Mouse (Mus musculus) heart, postnatal 0 days (tissue): ENCODE data around the gene Gfral. TPM values are rescaled to one million over a fixed set of nuclear protein-coding genes. Genes with fewer than 3 reads are reported as not detected.

Source experiments
- ATAC-seq: fragments of 200-750 bp; cut with Nextera tagmentation; 2 replicates; pipeline ENCODE4 v1.8.0; 2017; ENCODE audit warnings: low read depth, moderate number of reproducible peaks, moderate library complexity; ENCODE audit not compliant: insufficient read depth
- DNase-seq: peaks from one replicate; pipeline ENCODE4 v3.0.0-alpha.2; 2016; ENCODE audit warnings: low spot score
- H3K27ac ChIP-seq: fragments of 300-500 bp; sonication (generic); 2 replicates; pipeline ENCODE4 v1.5.1; 2014; ENCODE audit warnings: low read depth, mild to moderate bottlenecking
- H3K27me3 ChIP-seq: fragments of 300-500 bp; sonication (generic); 2 replicates; pipeline ENCODE4 v1.6.1; 2014; ENCODE audit warnings: low read length, mixed read lengths; ENCODE audit not compliant: control insufficient read depth, insufficient read depth
- H3K36me3 ChIP-seq: fragments of 300-500 bp; sonication (generic); replicated peaks from 2 replicates; pipeline ENCODE4 v1.6.1; 2014; ENCODE audit warnings: low read length, mixed read lengths; ENCODE audit not compliant: control insufficient read depth, insufficient read depth
- H3K4me1 ChIP-seq: fragments of 300-500 bp; sonication (generic); 2 replicates; pipeline ENCODE4 v1.6.1; 2014; ENCODE audit warnings: antibody characterized with exemption; ENCODE audit not compliant: control insufficient read depth, insufficient read depth
- H3K4me2 ChIP-seq: fragments of 300-500 bp; sonication (generic); 2 replicates; pipeline ENCODE4 v1.6.1; 2014; ENCODE audit warnings: low read depth, mild to moderate bottlenecking, low read length, moderate library complexity
- H3K4me3 ChIP-seq: fragments of 300-500 bp; sonication (generic); 2 replicates; pipeline ENCODE4 v1.5.1; 2014; ENCODE audit warnings: low read depth, low read length
- H3K9ac ChIP-seq: fragments of 300-500 bp; sonication (generic); replicated peaks from 2 replicates; pipeline ENCODE4 v1.6.1; 2014; ENCODE audit warnings: low read depth, low read length, mixed read lengths
- H3K9me3 ChIP-seq: fragments of 300-500 bp; sonication (generic); replicated peaks from 2 replicates; pipeline ENCODE4 v1.6.1; 2016; ENCODE audit warnings: low read length; ENCODE audit not compliant: control insufficient read depth
- CTCF ChIP-seq: IDR thresholded peaks from 2 replicates; pipeline ENCODE4 v1.5.1; 2016; ENCODE audit warnings: antibody characterized with exemption, control low read depth, low read depth
- EP300 ChIP-seq: IDR thresholded peaks from 2 replicates; pipeline ENCODE4 v1.6.1; 2016; ENCODE audit warnings: antibody characterized with exemption, low read depth
- WGBS: fragments of 180-500 bp; shearing (Covaris S2); extraction: QIAGEN DNeasy Blood & Tissue Kit; methylation state at CpG from one replicate; pipeline ENCODE4 v1.1.7; 2014; 5-methylcytosine and 5-hydroxymethylcytosine counted together
- polyA plus RNA-seq: library from polyadenylated mRNA; unstranded; fragments of >200 nt; fragmentation: Nextera tagmentation; extraction: Ambion mirVana; gene quantifications from 2 replicates; pipeline ENCODE4 v1.2.1, GENCODE M21; 2015
- total RNA-seq: library from RNA; depleted of rRNA; stranded (reverse); fragments of >200 nt; gene quantifications from 2 replicates; pipeline ENCODE4 v1.2.3, GENCODE M21; 2014; ENCODE audit warnings: low replicate concordance; rRNA removed

The Gfral gene
- total RNA-seq = not detected in 2 replicates
- polyA plus RNA-seq = not detected in 2 replicates

DNA sequence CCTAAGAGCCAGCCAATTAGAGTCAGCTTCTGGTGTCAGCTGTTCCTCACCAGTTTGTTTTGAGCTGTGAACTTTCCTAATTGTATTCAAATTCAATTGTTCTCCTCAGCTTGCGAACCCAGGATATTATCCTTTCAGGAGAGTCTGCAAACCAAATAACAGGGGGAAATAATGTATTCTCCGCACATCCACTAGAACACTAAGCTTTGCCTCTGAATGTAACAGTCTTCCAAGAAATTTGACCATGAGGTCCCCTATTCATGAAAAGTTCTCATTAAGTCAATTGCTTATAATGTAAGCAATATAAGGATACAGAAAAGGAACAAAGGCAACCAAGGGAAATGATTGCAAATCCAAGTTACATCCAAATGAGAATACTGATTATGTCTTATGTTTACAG, at the start of gene Gfral:
Gene Gfral (minus strand): TSS at position 101 of the 400 bp plus-strand sequence.
- ATAC-seq (no peak), DNase-seq (no peak)
- Histone ChIP-seq H3K4me3 (no peak within 1 kb of the TSS), H3K4me2 (no peak within 1 kb of the TSS), H3K36me3 (no peaks in the 10 kb centered on the region), H3K4me1 (no peaks in the 10 kb centered on the region), H3K27ac (no peak within 1 kb of the TSS), H3K9me3 (no peaks in the 10 kb centered on the region), H3K9ac (no peak within 1 kb of the TSS), H3K27me3 (no peaks in the 10 kb centered on the region)
- TF ChIP-seq EP300 = no peak
- no peak for TF ChIP-seq CTCF
- WGBS = 90% methylated on average over 2 of the region's 2 CpGs

- H3K4me2 ChIP-seq = no peak overlapping the region
- TF ChIP-seq CTCF (no peak), EP300 (no peak)
- H3K4me1 ChIP-seq = no peaks in the 10 kb centered on the region
- no peaks in the 10 kb centered on the region for H3K9me3 ChIP-seq
- H3K27ac ChIP-seq = no peak overlapping the region
- H3K4me3 ChIP-seq = no peak overlapping the region
- ATAC-seq (no peak), DNase-seq (no peak)
- H3K9ac ChIP-seq = no peak overlapping the region
- H3K36me3 ChIP-seq = no peaks in the 10 kb centered on the region
- 64% methylated on average over 5 of the region's 5 CpGs for WGBS
- no peaks in the 10 kb centered on the region for H3K27me3 ChIP-seq
These were observed 44.3 kb upstream of the Gfral start for GRCm38 (mm10) chr9:76257731-76258130.

DNA sequence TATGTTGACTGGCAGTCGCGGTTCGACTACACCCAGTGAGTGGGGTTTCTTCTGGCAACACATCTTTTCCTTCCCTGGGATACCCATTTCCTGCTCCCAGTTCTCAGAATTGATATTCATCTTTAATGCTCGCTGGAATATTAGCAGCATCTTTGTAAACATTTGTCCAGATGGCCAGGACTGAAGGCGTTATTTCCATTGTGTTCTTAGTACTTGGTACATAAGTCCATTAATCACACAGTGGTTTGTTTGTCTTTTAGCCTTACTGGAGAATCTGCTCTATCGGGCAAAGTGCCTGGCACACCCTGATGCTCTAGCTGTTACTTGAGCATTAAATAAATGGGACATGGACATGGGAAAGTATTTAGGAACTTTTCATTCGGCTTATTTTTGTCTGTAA, 39.1 kb upstream of the Gfral start:
- Histone ChIP-seq H3K27ac (no peak overlapping the region), H3K4me3 (no peak overlapping the region), H3K4me1 (no peaks in the 10 kb centered on the region), H3K4me2 (no peak overlapping the region), H3K9ac (no peak overlapping the region), H3K9me3 (no peaks in the 10 kb centered on the region), H3K36me3 (no peaks in the 10 kb centered on the region), H3K27me3 (no peaks in the 10 kb centered on the region)
- no peak for TF ChIP-seq EP300
- TF ChIP-seq CTCF = no peak
- 74% methylated on average over 7 of the region's 7 CpGs for WGBS
- DNase-seq (no peak), ATAC-seq (no peak)

GRCm38 (mm10) chr9:76252109-76252508, 38.7 kb upstream of the Gfral start:
- no peaks in the 10 kb centered on the region for H3K36me3 ChIP-seq
- DNase-seq (no peak), ATAC-seq (no peak)
- 82% methylated on average over 4 of the region's 4 CpGs for WGBS
- H3K9ac ChIP-seq = no peak overlapping the region
- no peak overlapping the region for H3K4me3 ChIP-seq
- no peaks in the 10 kb centered on the region for H3K9me3 ChIP-seq
- TF ChIP-seq EP300 = no peak
- TF ChIP-seq CTCF = no peak
- no peaks in the 10 kb centered on the region for H3K4me1 ChIP-seq
- no peak overlapping the region for H3K4me2 ChIP-seq
- no peak overlapping the region for H3K27ac ChIP-seq
- no peaks in the 10 kb centered on the region for H3K27me3 ChIP-seq

DNA sequence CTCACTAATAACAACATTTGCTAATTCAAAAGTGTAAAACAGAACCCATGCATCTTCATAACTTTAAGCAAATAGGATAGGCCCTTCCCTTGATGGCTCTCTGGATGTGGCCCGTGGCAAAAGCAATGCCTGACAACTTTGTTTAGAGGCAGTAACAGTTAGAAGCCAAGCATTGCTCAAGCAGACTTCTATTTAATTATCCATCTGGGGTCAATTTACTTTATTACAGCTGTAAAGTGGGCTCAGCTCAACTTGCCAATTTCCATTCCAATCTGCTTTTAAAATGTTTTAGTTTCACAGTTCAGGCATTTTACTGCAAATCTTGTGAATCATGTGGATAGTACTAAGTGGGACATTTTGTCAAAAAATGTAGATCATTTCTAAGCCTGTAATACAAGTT, 28.9 kb upstream of the Gfral start:
- WGBS = 70% methylated on average over 1 of the region's 1 CpGs
- TF ChIP-seq CTCF = no peak
- TF ChIP-seq EP300 = no peak
- H3K27me3 ChIP-seq = no peaks in the 10 kb centered on the region
- no peak overlapping the region for H3K27ac ChIP-seq
- H3K4me2 ChIP-seq = no peak overlapping the region
- no peak for DNase-seq
- ATAC-seq = no peak
- H3K4me1 ChIP-seq = no peaks in the 10 kb centered on the region
- no peaks in the 10 kb centered on the region for H3K36me3 ChIP-seq
- no peak overlapping the region for H3K4me3 ChIP-seq
- H3K9ac ChIP-seq = no peak overlapping the region
- H3K9me3 ChIP-seq = no peaks in the 10 kb centered on the region

DNA sequence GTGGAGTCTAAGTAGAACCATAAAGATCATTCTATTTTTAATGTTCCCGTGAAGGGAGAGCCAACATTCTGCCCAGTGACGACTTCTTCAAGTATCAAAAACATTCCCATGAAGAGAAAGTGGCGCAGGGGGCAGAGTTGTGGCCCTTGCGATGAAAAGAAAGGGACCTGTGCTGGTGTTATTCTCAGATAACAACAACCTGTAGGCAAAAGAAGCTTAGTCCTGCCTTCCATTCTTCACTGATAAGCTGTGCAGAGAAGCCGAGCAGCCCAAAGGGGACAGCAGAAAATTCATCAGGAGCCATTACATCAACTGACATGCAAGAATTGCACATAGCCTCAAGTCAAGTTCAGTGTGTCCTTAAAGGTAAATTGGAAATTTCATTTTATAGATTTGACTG, 24.5 kb upstream of the Gfral start:
- H3K4me2 ChIP-seq = peak overlapping the region; percentile 21; the same call in 1 of the 2 replicates
- 34% methylated on average over 5 of the region's 5 CpGs for WGBS
- H3K27me3 ChIP-seq = no peaks in the 10 kb centered on the region
- H3K27ac ChIP-seq = no peak overlapping the region
- no peak overlapping the region for H3K4me3 ChIP-seq
- DNase-seq (no peak), ATAC-seq (no peak)
- no peak for TF ChIP-seq EP300
- no peak for TF ChIP-seq CTCF
- no peaks in the 10 kb centered on the region for H3K9me3 ChIP-seq
- no peak overlapping the region for H3K9ac ChIP-seq
- no peaks in the 10 kb centered on the region for H3K36me3 ChIP-seq
- no peaks in the 10 kb centered on the region for H3K4me1 ChIP-seq
